ENCODE assay signal across 8 mouse cellular contexts in genomic region chr8:77534358-77534992, GRCm38 (mm10). TPM values are rescaled to one million over a fixed set of nuclear protein-coding genes. Genes with fewer than 3 reads are reported as not detected.
A peak's percentile ranks its signal among the peaks of the same experiment; 100 is the strongest.
DNase-seq lines count a peak whose midpoint lies in the region; ATAC-seq lines count a peak whose summit lies in the region.

No protein-coding gene starts in this region.

- no peak overlapping the region for H3K9ac ChIP-seq in embryonic facial prominence, embryonic 14.5 days (ENCODE audit: low read depth, low read length)
- no peak overlapping the region for H3K9ac ChIP-seq in midbrain, embryonic 14.5 days (replicated peaks; ENCODE audit: low read length)
- peak overlapping the region; percentile 43; the same call in 1 of the 2 replicates for H3K9ac ChIP-seq in liver, embryonic 11.5 days (ENCODE audit: low read depth, low read length)

- WGBS in embryonic facial prominence, embryonic 14.5 days = 72% methylated on average over 8 of the region's 8 CpGs
- 69% methylated on average over 8 of the region's 8 CpGs for WGBS in embryonic facial prominence, embryonic 10.5 days
- WGBS in midbrain, embryonic 14.5 days = 66% methylated on average over 8 of the region's 8 CpGs
- 69% methylated on average over 8 of the region's 8 CpGs for WGBS in midbrain, embryonic 10.5 days
- 40% methylated on average over 8 of the region's 8 CpGs for WGBS in liver, embryonic 11.5 days

- no peaks in the 10 kb centered on the region for H3K27me3 ChIP-seq in embryonic facial prominence, embryonic 14.5 days (replicated peaks; ENCODE audit: control insufficient read depth, insufficient read depth, low read length)
- H3K27me3 ChIP-seq in embryonic facial prominence, embryonic 10.5 days (replicated peaks; ENCODE audit: low read depth, poor library complexity, severe bottlenecking) = no peaks in the 10 kb centered on the region
- no peaks in the 10 kb centered on the region for H3K27me3 ChIP-seq in midbrain, embryonic 14.5 days (ENCODE audit: control insufficient read depth, insufficient read depth, low read length)
- no peaks in the 10 kb centered on the region for H3K27me3 ChIP-seq in midbrain, embryonic 10.5 days (ENCODE audit: low read depth, poor library complexity, severe bottlenecking)
- no peaks in the 10 kb centered on the region for H3K27me3 ChIP-seq in liver, embryonic 11.5 days (replicated peaks; ENCODE audit: control insufficient read depth, insufficient read depth, low read length)

- DNase-seq in embryonic facial prominence, embryonic 14.5 days (ENCODE audit: low spot score) = peak; percentile 23
- DNase-seq in embryonic facial prominence, embryonic 10.5 days (ENCODE audit: low spot score) = no peak
- DNase-seq in midbrain, embryonic 14.5 days = no peak
- DNase-seq in midbrain, embryonic 10.5 days (ENCODE audit: low spot score) = no peak
- no peak for DNase-seq in liver, embryonic 11.5 days (ENCODE audit: low spot score)
- DNase-seq in thymus, postnatal 25 days = peak; percentile 47
- DNase-seq in urinary bladder, postnatal 14 days (ENCODE audit: low spot score) = no peak
- DNase-seq in spleen, postnatal 4 days (ENCODE audit: low spot score in 2 of 2) = no peak

- no peak overlapping the region for H3K27ac ChIP-seq in embryonic facial prominence, embryonic 14.5 days (replicated peaks; ENCODE audit: low read depth, low read length)
- no peak overlapping the region for H3K27ac ChIP-seq in embryonic facial prominence, embryonic 10.5 days (replicated peaks)
- H3K27ac ChIP-seq in midbrain, embryonic 14.5 days (replicated peaks; ENCODE audit: low read depth, low read length) = no peak overlapping the region
- no peak overlapping the region for H3K27ac ChIP-seq in midbrain, embryonic 10.5 days (replicated peaks)
- peak overlapping the region; percentile 68 for H3K27ac ChIP-seq in liver, embryonic 11.5 days (ENCODE audit: low read depth, low read length)

- H3K4me1 ChIP-seq in embryonic facial prominence, embryonic 14.5 days (ENCODE audit: control insufficient read depth, insufficient read depth, low read length) = no peaks in the 10 kb centered on the region
- peaks cover 3% of the 10 kb centered on the region; the same call in 1 of the 2 replicates for H3K4me1 ChIP-seq in embryonic facial prominence, embryonic 10.5 days
- H3K4me1 ChIP-seq in midbrain, embryonic 14.5 days (ENCODE audit: control insufficient read depth, insufficient read depth, low read length) = no peaks in the 10 kb centered on the region
- no peaks in the 10 kb centered on the region for H3K4me1 ChIP-seq in midbrain, embryonic 10.5 days
- H3K4me1 ChIP-seq in liver, embryonic 11.5 days (replicated peaks; ENCODE audit: control insufficient read depth, insufficient read depth, low read length) = peaks cover 11% of the 10 kb centered on the region

- no peak overlapping the region for H3K4me3 ChIP-seq in embryonic facial prominence, embryonic 14.5 days (ENCODE audit: low read depth, low read length)
- no peak overlapping the region for H3K4me3 ChIP-seq in embryonic facial prominence, embryonic 10.5 days
- no peak overlapping the region for H3K4me3 ChIP-seq in midbrain, embryonic 14.5 days (replicated peaks; ENCODE audit: low read depth, low read length)
- no peak overlapping the region for H3K4me3 ChIP-seq in midbrain, embryonic 10.5 days
- H3K4me3 ChIP-seq in liver, embryonic 11.5 days (ENCODE audit: low read depth, low read length) = peak overlapping the region; percentile 33

- H3K4me2 ChIP-seq in embryonic facial prominence, embryonic 14.5 days (ENCODE audit: low read depth, low read length) = no peak overlapping the region
- no peak overlapping the region for H3K4me2 ChIP-seq in midbrain, embryonic 14.5 days (ENCODE audit: low read length)
- H3K4me2 ChIP-seq in liver, embryonic 11.5 days = peak overlapping the region; percentile 61

- H3K36me3 ChIP-seq in embryonic facial prominence, embryonic 14.5 days (ENCODE audit: control insufficient read depth, insufficient read depth, low read length) = no peaks in the 10 kb centered on the region
- H3K36me3 ChIP-seq in embryonic facial prominence, embryonic 10.5 days (replicated peaks) = no peaks in the 10 kb centered on the region
- H3K36me3 ChIP-seq in midbrain, embryonic 14.5 days (ENCODE audit: control insufficient read depth, insufficient read depth, low read length) = no peaks in the 10 kb centered on the region
- no peaks in the 10 kb centered on the region for H3K36me3 ChIP-seq in midbrain, embryonic 10.5 days
- H3K36me3 ChIP-seq in liver, embryonic 11.5 days (ENCODE audit: control insufficient read depth, insufficient read depth, low read length) = no peaks in the 10 kb centered on the region

- no peak for ATAC-seq in embryonic facial prominence, embryonic 14.5 days (ENCODE audit: low read depth)
- ATAC-seq in midbrain, embryonic 14.5 days (ENCODE audit: low FRiP score, low TSS enrichment) = peak; percentile 20; the same call in 1 of the 2 replicates
- peak; percentile 72 for ATAC-seq in liver, embryonic 11.5 days (replicated peaks; ENCODE audit: low FRiP score)

- H3K9me3 ChIP-seq in embryonic facial prominence, embryonic 14.5 days (ENCODE audit: control insufficient read depth, low read length) = no peaks in the 10 kb centered on the region
- no peaks in the 10 kb centered on the region for H3K9me3 ChIP-seq in embryonic facial prominence, embryonic 10.5 days
- no peaks in the 10 kb centered on the region for H3K9me3 ChIP-seq in midbrain, embryonic 14.5 days (ENCODE audit: control insufficient read depth, low read length)
- H3K9me3 ChIP-seq in midbrain, embryonic 10.5 days (replicated peaks) = no peaks in the 10 kb centered on the region
- H3K9me3 ChIP-seq in liver, embryonic 11.5 days (ENCODE audit: control insufficient read depth, low read length) = no peaks in the 10 kb centered on the region

RNA-seq across cellular contexts. Expression of gene Prmt9, which starts 14.7 kb away (rescaled TPM):
- polyA plus RNA-seq in embryonic facial prominence, embryonic 14.5 days (2014; fragmentation: Nextera tagmentation; extraction: Ambion mirVana) = 16.7 and 19.8 TPM in 2 replicates
- polyA plus RNA-seq in embryonic facial prominence, embryonic 10.5 days (2016; fragmentation: Nextera tagmentation; extraction: Ambion mirVana) = 19.9 and 21.6 TPM in 2 replicates
- polyA plus RNA-seq in midbrain, embryonic 14.5 days (2014; fragmentation: Nextera tagmentation; extraction: Ambion mirVana) = 24.8 and 29.3 TPM in 2 replicates
- polyA plus RNA-seq in midbrain, embryonic 10.5 days (2016; fragmentation: Nextera tagmentation; extraction: Ambion mirVana) = 22.9 and 23.6 TPM in 2 replicates
- polyA plus RNA-seq in liver, embryonic 11.5 days (2014; fragmentation: Nextera tagmentation; extraction: Ambion mirVana) = 17.0 and 21.3 TPM in 2 replicates

RNA-seq across cellular contexts. Expression of gene Arhgap10, which starts 16.7 kb away (rescaled TPM):
- polyA plus RNA-seq in embryonic facial prominence, embryonic 14.5 days (2014; fragmentation: Nextera tagmentation; extraction: Ambion mirVana) = 25.9 and 29.2 TPM in 2 replicates
- 25.5 and 26.1 TPM in 2 replicates for polyA plus RNA-seq in embryonic facial prominence, embryonic 10.5 days (2016; fragmentation: Nextera tagmentation; extraction: Ambion mirVana)
- 2.2 and 3.0 TPM in 2 replicates for polyA plus RNA-seq in midbrain, embryonic 14.5 days (2014; fragmentation: Nextera tagmentation; extraction: Ambion mirVana)
- polyA plus RNA-seq in midbrain, embryonic 10.5 days (2016; fragmentation: Nextera tagmentation; extraction: Ambion mirVana) = 13.9 and 16.5 TPM in 2 replicates
- polyA plus RNA-seq in liver, embryonic 11.5 days (2014; fragmentation: Nextera tagmentation; extraction: Ambion mirVana) = 20.1 and 20.2 TPM in 2 replicates

Comparison
In these comparisons a context has a peak if more than half of its experiments do, and no peak if none do; other contexts are left out.
1. DNase-seq: peak in embryonic facial prominence, embryonic 14.5 days (single experiment) and thymus, postnatal 25 days (single experiment); none in embryonic facial prominence, embryonic 10.5 days (single experiment), midbrain, embryonic 14.5 days (single experiment), midbrain, embryonic 10.5 days (single experiment), liver, embryonic 11.5 days (single experiment), urinary bladder, postnatal 14 days (single experiment) and spleen, postnatal 4 days (0 of 2).